Mouse (Mus musculus): ENCODE results near the gene Nr0b2.

GRCm38 (mm10) chr4:133511050-133511449 lies 42.1 kb upstream of the Nr0b2 start:
- TF ChIP-seq POLR2A (IDR thresholded peaks at IDR 0.05; ENCODE audit: borderline replicate concordance, insufficient read depth, low read length) (no peak), CTCF (IDR thresholded peaks at IDR 0.05; ENCODE audit: borderline replicate concordance, insufficient read depth, low read depth, low read length) (no peak)

Measured in cerebellum, adult 2 months (tissue).